Mouse (Mus musculus): ENCODE results near the gene Cyp27a1. TPM values are rescaled to one million over a fixed set of nuclear protein-coding genes. Genes with fewer than 3 reads are reported as not detected.

Cyp27a1 gene
- polyA plus RNA-seq, 1 experiment from 2014 or later, result 14.1 TPM

GRCm38 (mm10) chr1:74721657-74722056 is 8.3 kb downstream of the Cyp27a1 start:
- Histone ChIP-seq H3K9me3 (0 out of 2 replicates have a peak, but pooled peaks cover 6% of the 10 kb centered on the region), H3K27ac (no peak overlapping the region), H3K9ac (no peak overlapping the region), H3K36me3 (no peaks in the 10 kb centered on the region), H3K4me1 (no peaks in the 10 kb centered on the region), H3K4me3 (no peak overlapping the region), H3K27me3 (no peaks in the 10 kb centered on the region), H3K4me2 (replicated peaks) (no peak overlapping the region)
- no peak for ATAC-seq (ENCODE audit: low FRiP score, low read depth)
- 66% methylated on average over 6 of the region's 6 CpGs for WGBS

- Histone ChIP-seq H3K27ac (no peak overlapping the region), H3K27me3 (no peaks in the 10 kb centered on the region), H3K9me3 (0 out of 2 replicates have a peak, but pooled peaks cover 6% of the 10 kb centered on the region), H3K36me3 (no peaks in the 10 kb centered on the region), H3K4me3 (no peak overlapping the region), H3K4me1 (no peaks in the 10 kb centered on the region), H3K4me2 (replicated peaks) (no peak overlapping the region), H3K9ac (no peak overlapping the region)
- ATAC-seq (ENCODE audit: low FRiP score, low read depth), result no peak
- 81% methylated on average over 2 of the region's 2 CpGs for WGBS
Observed at GRCm38 (mm10) chr1:74723748-74724147, 10.4 kb downstream of the Cyp27a1 start.

- Histone ChIP-seq H3K36me3 (no peaks in the 10 kb centered on the region), H3K4me2 (replicated peaks) (no peak overlapping the region), H3K27ac (no peak overlapping the region), H3K27me3 (no peaks in the 10 kb centered on the region), H3K4me3 (no peak overlapping the region), H3K9ac (no peak overlapping the region), H3K4me1 (no peaks in the 10 kb centered on the region), H3K9me3 (0 out of 2 replicates have a peak, but pooled peaks cover 6% of the 10 kb centered on the region)
- ATAC-seq (ENCODE audit: low FRiP score, low read depth), result no peak
- WGBS, result 60% methylated on average over 5 of the region's 5 CpGs
Observed at GRCm38 (mm10) chr1:74726114-74726513, 12.7 kb downstream of the Cyp27a1 start.

- no peak overlapping the region for H3K9ac ChIP-seq
- H3K27ac ChIP-seq, result no peak overlapping the region
- H3K4me2 ChIP-seq (replicated peaks), result no peak overlapping the region
- no peak overlapping the region for H3K4me3 ChIP-seq
- ATAC-seq (ENCODE audit: low FRiP score, low read depth), result no peak
- H3K9me3 ChIP-seq, result 0 out of 2 replicates have a peak, but pooled peaks cover 6% of the 10 kb centered on the region
- no peaks in the 10 kb centered on the region for H3K4me1 ChIP-seq
- no peaks in the 10 kb centered on the region for H3K36me3 ChIP-seq
- no peaks in the 10 kb centered on the region for H3K27me3 ChIP-seq
- WGBS, result 78% methylated on average over 5 of the region's 5 CpGs
Observed at GRCm38 (mm10) chr1:74726674-74727073, 13.3 kb downstream of the Cyp27a1 start.

- Histone ChIP-seq H3K4me2 (replicated peaks) (no peak overlapping the region), H3K9me3 (0 out of 2 replicates have a peak, but pooled peaks cover 5% of the 10 kb centered on the region), H3K9ac (no peak overlapping the region), H3K36me3 (no peaks in the 10 kb centered on the region), H3K4me3 (no peak overlapping the region), H3K4me1 (no peaks in the 10 kb centered on the region), H3K27me3 (no peaks in the 10 kb centered on the region), H3K27ac (no peak overlapping the region)
- 71% methylated on average over 8 of the region's 8 CpGs for WGBS
- no peak for ATAC-seq (ENCODE audit: low FRiP score, low read depth)
Observed at GRCm38 (mm10) chr1:74728446-74728845, 15.1 kb downstream of the Cyp27a1 start.

- Histone ChIP-seq H3K4me1 (no peaks in the 10 kb centered on the region), H3K9me3 (no peaks in the 10 kb centered on the region), H3K4me2 (replicated peaks) (no peak overlapping the region), H3K36me3 (no peaks in the 10 kb centered on the region), H3K27ac (no peak overlapping the region), H3K9ac (no peak overlapping the region), H3K27me3 (no peaks in the 10 kb centered on the region), H3K4me3 (no peak overlapping the region)
- ATAC-seq (ENCODE audit: low FRiP score, low read depth), result no peak
- WGBS, result 93% methylated on average over 12 of the region's 12 CpGs
Observed at GRCm38 (mm10) chr1:74736977-74737376, 23.6 kb downstream of the Cyp27a1 start.

GRCm38 (mm10) chr1:74737500-74737899 is 24.1 kb downstream of the Cyp27a1 start:
- Histone ChIP-seq H3K4me2 (replicated peaks) (no peak overlapping the region), H3K27me3 (no peaks in the 10 kb centered on the region), H3K9ac (no peak overlapping the region), H3K9me3 (no peaks in the 10 kb centered on the region), H3K36me3 (no peaks in the 10 kb centered on the region), H3K4me3 (no peak overlapping the region), H3K4me1 (no peaks in the 10 kb centered on the region), H3K27ac (no peak overlapping the region)
- ATAC-seq (ENCODE audit: low FRiP score, low read depth), result no peak
- 84% methylated on average over 7 of the region's 7 CpGs for WGBS

- ATAC-seq (ENCODE audit: low FRiP score, low read depth), result no peak
- Histone ChIP-seq H3K36me3 (no peaks in the 10 kb centered on the region), H3K4me3 (no peak overlapping the region), H3K4me2 (replicated peaks) (no peak overlapping the region), H3K9ac (no peak overlapping the region), H3K4me1 (no peaks in the 10 kb centered on the region), H3K27me3 (no peaks in the 10 kb centered on the region), H3K27ac (no peak overlapping the region), H3K9me3 (no peaks in the 10 kb centered on the region)
- 68% methylated on average over 7 of the region's 7 CpGs for WGBS
Observed at GRCm38 (mm10) chr1:74740846-74741245, 27.5 kb downstream of the Cyp27a1 start.

GRCm38 (mm10) chr1:74747335-74747734 is 34.0 kb downstream of the Cyp27a1 start:
- ATAC-seq (ENCODE audit: low FRiP score, low read depth), result no peak
- 72% methylated on average over 5 of the region's 5 CpGs for WGBS

GRCm38 (mm10) chr1:74748643-74749271 is 35.4 kb downstream of the Cyp27a1 start, which contains the start of gene Prkag3:
Gene Prkag3 (minus strand): TSS chr1:74749221.
- H3K4me2 ChIP-seq (replicated peaks), result peak within 1 kb of the TSS; percentile 59
- H3K4me1 ChIP-seq, result peaks cover 7% of the 10 kb centered on the region; the same call in 1 of the 2 replicates
- H3K9ac ChIP-seq, result peak within 1 kb of the TSS; percentile 8; the same call in 1 of the 2 replicates
- H3K9me3 ChIP-seq, result no peaks in the 10 kb centered on the region
- H3K27ac ChIP-seq, result no peak within 1 kb of the TSS
- H3K4me3 ChIP-seq, result peak within 1 kb of the TSS; percentile 31
- no peaks in the 10 kb centered on the region for H3K36me3 ChIP-seq
- H3K27me3 ChIP-seq, result peaks cover 29% of the 10 kb centered on the region
- 9% methylated on average over 30 of the region's 30 CpGs for WGBS
- peak; percentile 71 for ATAC-seq (ENCODE audit: low FRiP score, low read depth)

More at GRCm38 (mm10) chr1:74747335-74747734, 34.0 kb downstream of the Cyp27a1 start:
- no peak overlapping the region for H3K9ac ChIP-seq
- no peak overlapping the region for H3K4me2 ChIP-seq (replicated peaks)
- no peak overlapping the region for H3K4me3 ChIP-seq
- no peaks in the 10 kb centered on the region for H3K9me3 ChIP-seq
- no peaks in the 10 kb centered on the region for H3K36me3 ChIP-seq
- H3K4me1 ChIP-seq, result peaks cover 7% of the 10 kb centered on the region; the same call in 1 of the 2 replicates
- H3K27me3 ChIP-seq, result peaks cover 29% of the 10 kb centered on the region
- no peak overlapping the region for H3K27ac ChIP-seq

- H3K27me3 ChIP-seq, result peaks cover 29% of the 10 kb centered on the region
- ATAC-seq (ENCODE audit: low FRiP score, low read depth), result peak; percentile 70; the same call in 1 of the 2 replicates
- 65% methylated on average over 7 of the region's 7 CpGs for WGBS
- no peak overlapping the region for H3K9ac ChIP-seq
- H3K4me3 ChIP-seq, result no peak overlapping the region; the same call in 1 of the 2 replicates
- H3K9me3 ChIP-seq, result no peaks in the 10 kb centered on the region
- H3K36me3 ChIP-seq, result no peaks in the 10 kb centered on the region
- H3K4me2 ChIP-seq (replicated peaks), result peak overlapping the region; percentile 59
- H3K4me1 ChIP-seq, result peaks cover 7% of the 10 kb centered on the region; the same call in 1 of the 2 replicates
- no peak overlapping the region for H3K27ac ChIP-seq
Observed at GRCm38 (mm10) chr1:74749301-74749700, 35.9 kb downstream of the Cyp27a1 start.

GRCm38 (mm10) chr1:74750683-74751082 is 37.3 kb downstream of the Cyp27a1 start:
- WGBS, result 79% methylated on average over 4 of the region's 4 CpGs
- ATAC-seq (ENCODE audit: low FRiP score, low read depth), result no peak

More at GRCm38 (mm10) chr1:74750683-74751082, 37.3 kb downstream of the Cyp27a1 start:
- Histone ChIP-seq H3K4me3 (no peak overlapping the region), H3K9ac (no peak overlapping the region), H3K9me3 (no peaks in the 10 kb centered on the region), H3K4me2 (replicated peaks) (no peak overlapping the region), H3K36me3 (no peaks in the 10 kb centered on the region), H3K27ac (no peak overlapping the region), H3K27me3 (peaks cover 29% of the 10 kb centered on the region), H3K4me1 (peaks cover 7% of the 10 kb centered on the region; the same call in 1 of the 2 replicates)
